Mouse (Mus musculus) liver, embryonic 14 days (tissue): ENCODE measurements around the gene Pwp2. TPM values are rescaled to one million over a fixed set of nuclear protein-coding genes. Genes with fewer than 3 reads are reported as not detected.

Experiments used
- polyA plus RNA-seq: library from polyadenylated mRNA; depleted of rRNA; stranded (reverse); fragments of >200 nt; gene quantifications from 2 replicates; pipeline ENCODE4 v1.2.3, GENCODE M21; 2012; rRNA removed

Gene Pwp2
- polyA plus RNA-seq: 6.7 and 8.1 TPM in 2 replicates

GRCm38 (mm10) chr10:78184531-78185380 is at the start of gene Pwp2:
Gene Pwp2, minus strand, starts transcription at chr10:78185149.

GRCm38 (mm10) chr10:78169281-78170042 is 15.5 kb downstream of the Pwp2 start, which contains the start of gene D10Jhu81e:
Gene D10Jhu81e, minus strand, starts transcription at chr10:78169782.

Other genes with a start within 250 kb of the Pwp2 start
- gene Trpm2, start 214.6 kb downstream of the Pwp2 start, polyA plus RNA-seq: 0.93 and 1.5 TPM in 2 replicates
- 4.4 and 4.9 TPM in 2 replicates for gene 1810043G02Rik, start 206.6 kb downstream of the Pwp2 start, polyA plus RNA-seq
- gene Pfkl, start 175.1 kb downstream of the Pwp2 start, polyA plus RNA-seq: 43.9 and 47.1 TPM in 2 replicates
- not detected in 2 replicates for gene Dnmt3l, start 143.2 kb downstream of the Pwp2 start, polyA plus RNA-seq
- gene Aire, start 141.5 kb downstream of the Pwp2 start, polyA plus RNA-seq: 0.01 TPM in 1 of 2 replicates, not detected in the other
- 2.1 and 2.7 TPM in 2 replicates for gene Icosl, start 115.8 kb downstream of the Pwp2 start, polyA plus RNA-seq
- gene D10Jhu81e, start 15.4 kb downstream of the Pwp2 start, polyA plus RNA-seq: 35.1 and 39.2 TPM in 2 replicates
- gene Trappc10, start 59.5 kb upstream of the Pwp2 start, polyA plus RNA-seq: 16.8 and 21.1 TPM in 2 replicates
- gene Agpat3, start 167.3 kb upstream of the Pwp2 start, polyA plus RNA-seq: 13.5 and 14.1 TPM in 2 replicates
- gene Rrp1, start 227.9 kb upstream of the Pwp2 start, polyA plus RNA-seq: 75.9 and 87.1 TPM in 2 replicates
- gene Cstb, start 240.5 kb upstream of the Pwp2 start, polyA plus RNA-seq: 56.1 and 65.8 TPM in 2 replicates